Mouse (Mus musculus): Measurements from ENCODE around the gene Steap3.

The Steap3 gene

DNA sequence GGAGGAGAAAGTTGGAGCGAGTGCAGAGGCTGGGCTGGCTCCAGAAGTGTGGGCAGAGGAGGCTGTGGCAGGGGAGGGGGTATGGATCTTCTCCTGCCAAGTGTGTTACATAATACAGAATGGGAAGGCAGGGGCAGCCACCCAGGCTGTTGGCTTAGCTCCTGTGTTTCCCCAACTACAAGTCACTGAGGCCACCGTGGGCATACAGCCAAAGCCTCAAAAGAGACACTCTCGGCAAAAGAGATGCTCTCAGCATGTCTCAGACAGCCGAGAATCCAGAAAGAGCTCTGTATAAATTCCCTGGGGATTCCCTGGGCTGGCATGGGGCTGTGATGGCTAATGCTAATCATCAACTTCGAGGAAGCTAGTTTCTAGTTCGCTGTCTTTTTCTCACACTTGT is 64.9 kb downstream of the Steap3 start:
- in situ Hi-C loops (cut with MboI; ENCODE audit: unreplicated experiment in 2 of 2), result loop anchor here in 1 of 2 experiments (5.0 kb wide), 2 partner anchors 35 to 40 kb away; no protein-coding TSS in a partner anchor

- in situ Hi-C loops (cut with MboI; ENCODE audit: unreplicated experiment in 2 of 2), result loop anchor here in 1 of 2 experiments (5.0 kb wide), 2 partner anchors 33 to 42 kb away; no protein-coding TSS in a partner anchor
Measured at GRCm38 (mm10) chr1:120204834-120205233, 67.7 kb downstream of the Steap3 start.

- in situ Hi-C loops (cut with MboI; ENCODE audit: unreplicated experiment in 2 of 2), result no loop called here
Measured at GRCm38 (mm10) chr1:120203836-120204235, 68.7 kb downstream of the Steap3 start.

DNA sequence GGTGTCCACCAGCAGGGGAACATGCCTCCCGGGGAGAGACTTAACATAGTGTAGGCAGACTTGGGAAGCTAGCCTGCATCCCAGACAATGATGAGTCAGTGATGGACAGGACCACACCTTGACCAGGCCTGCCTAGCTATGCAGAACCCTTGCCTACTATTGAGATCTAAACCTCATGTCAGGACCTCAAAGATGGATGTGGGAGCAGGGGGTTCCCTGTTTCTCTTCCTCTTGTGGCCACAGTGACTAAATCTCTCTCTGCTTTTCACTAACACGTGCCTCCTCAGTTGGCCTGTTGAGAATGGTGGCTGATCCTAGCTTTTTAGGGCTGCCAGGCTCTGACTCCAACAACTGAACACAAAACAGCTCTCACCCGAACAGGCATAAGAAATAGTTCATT is 70.0 kb downstream of the Steap3 start:
- in situ Hi-C loops (cut with MboI; ENCODE audit: unreplicated experiment in 2 of 2), result no loop called here

DNA sequence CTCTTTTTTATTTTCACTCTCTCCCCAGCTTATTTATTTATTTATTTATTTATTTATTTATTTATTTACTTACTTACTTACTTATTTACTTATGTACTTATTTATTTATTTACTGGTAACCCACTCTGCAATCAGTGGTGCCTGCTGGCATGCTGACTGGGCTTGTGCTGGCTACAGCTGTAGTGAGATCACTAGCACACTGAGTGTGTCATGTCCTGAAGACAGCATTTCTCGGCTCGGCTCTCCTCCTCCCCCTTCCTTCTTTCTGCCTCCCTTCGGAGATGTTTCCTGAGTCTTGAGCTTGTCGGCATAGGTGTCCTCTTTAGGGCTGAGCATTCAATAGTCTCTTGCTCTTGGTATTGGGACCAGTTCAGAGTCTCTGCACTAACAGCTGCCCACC is 73.6 kb downstream of the Steap3 start:
- in situ Hi-C loops (cut with MboI; ENCODE audit: unreplicated experiment in 2 of 2), result loop anchor here in 1 of 2 experiments (5.0 kb wide), 1 partner anchor 93 kb away; no protein-coding TSS in a partner anchor

GRCm38 (mm10) chr1:120198151-120198550 is 74.4 kb downstream of the Steap3 start:
- in situ Hi-C loops (cut with MboI; ENCODE audit: unreplicated experiment in 2 of 2), result loop anchor here in 1 of 2 experiments (5.0 kb wide), 1 partner anchor 94 kb away; no protein-coding TSS in a partner anchor

- in situ Hi-C loops (cut with MboI; ENCODE audit: unreplicated experiment in 2 of 2), result loop anchor here in 1 of 2 experiments (5.0 kb wide), 1 partner anchor 95 kb away; no protein-coding TSS in a partner anchor
Measured at GRCm38 (mm10) chr1:120197189-120197588, 75.3 kb downstream of the Steap3 start.

DNA sequence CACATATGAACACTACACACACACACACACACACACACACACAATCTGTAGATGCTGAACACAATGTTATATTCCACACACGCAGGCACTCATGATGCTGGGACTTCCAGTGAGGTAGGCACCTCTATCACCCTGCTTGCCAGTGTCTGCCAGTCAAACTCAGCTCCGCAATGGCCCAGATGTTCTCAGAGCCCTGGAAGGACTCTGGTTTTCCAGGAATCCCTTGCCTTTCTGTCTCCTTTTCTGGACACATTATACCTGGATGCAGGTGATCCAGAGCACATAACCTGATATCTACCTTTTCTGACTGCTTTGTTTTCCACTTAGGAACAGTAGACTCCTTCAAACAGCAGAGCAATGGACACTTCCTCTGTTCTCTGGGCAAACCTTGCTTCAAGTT is 75.8 kb downstream of the Steap3 start:
- in situ Hi-C loops (cut with MboI; ENCODE audit: unreplicated experiment in 2 of 2), result loop anchor here in 1 of 2 experiments (5.0 kb wide), 1 partner anchor 96 kb away; no protein-coding TSS in a partner anchor

DNA sequence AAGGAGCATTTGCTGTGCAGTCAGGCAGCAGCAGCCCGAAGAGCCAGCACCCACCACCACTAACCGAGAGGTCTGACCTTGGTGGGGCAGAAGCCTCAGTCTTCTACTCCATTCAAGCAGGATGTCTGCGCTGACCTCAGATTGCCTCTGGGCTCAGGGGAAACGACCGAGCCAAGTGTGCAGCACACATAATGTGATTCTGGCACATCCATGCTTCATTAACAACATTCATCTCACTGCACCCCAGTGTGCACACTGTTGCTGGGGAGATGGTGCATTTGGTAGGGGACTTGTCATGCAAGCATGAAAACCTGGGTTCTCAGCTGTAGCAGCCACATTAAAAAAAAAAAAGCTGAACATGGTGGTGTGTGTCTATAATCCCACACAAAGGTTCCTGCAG is 76.6 kb downstream of the Steap3 start:
- in situ Hi-C loops (cut with MboI; ENCODE audit: unreplicated experiment in 2 of 2), result loop anchor here in 1 of 2 experiments (5.0 kb wide), 1 partner anchor 96 kb away; no protein-coding TSS in a partner anchor

GRCm38 (mm10) chr1:120193586-120193985 is 78.9 kb downstream of the Steap3 start:
- in situ Hi-C loops (cut with MboI; ENCODE audit: unreplicated experiment in 2 of 2), result no loop called here

- in situ Hi-C loops (cut with MboI; ENCODE audit: unreplicated experiment in 2 of 2), result no loop called here
Measured at GRCm38 (mm10) chr1:120192321-120192720, 80.2 kb downstream of the Steap3 start.

DNA sequence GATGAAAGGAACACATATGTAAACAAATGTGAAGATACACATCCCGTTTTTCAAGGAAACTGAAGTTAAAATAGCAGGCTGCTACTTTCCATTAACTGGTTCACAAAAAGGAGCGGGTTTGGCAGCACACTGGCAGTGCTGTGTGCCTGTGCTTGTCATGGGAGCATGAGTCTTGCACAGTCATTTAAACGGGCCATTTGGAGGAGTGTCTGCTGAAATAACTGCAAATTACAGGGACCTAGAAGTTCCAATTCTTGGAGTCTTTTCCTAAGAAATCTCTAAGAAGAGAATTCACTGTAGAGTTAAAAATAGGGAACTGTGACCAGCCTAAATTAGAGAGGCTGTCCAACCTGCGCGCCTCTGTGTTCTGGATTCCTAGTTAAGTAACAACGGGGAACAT is 81.6 kb downstream of the Steap3 start:
- in situ Hi-C loops (cut with MboI; ENCODE audit: unreplicated experiment in 2 of 2), result no loop called here

- in situ Hi-C loops (cut with MboI; ENCODE audit: unreplicated experiment in 2 of 2), result no loop called here
Measured at GRCm38 (mm10) chr1:120190300-120190699, 82.2 kb downstream of the Steap3 start.

DNA sequence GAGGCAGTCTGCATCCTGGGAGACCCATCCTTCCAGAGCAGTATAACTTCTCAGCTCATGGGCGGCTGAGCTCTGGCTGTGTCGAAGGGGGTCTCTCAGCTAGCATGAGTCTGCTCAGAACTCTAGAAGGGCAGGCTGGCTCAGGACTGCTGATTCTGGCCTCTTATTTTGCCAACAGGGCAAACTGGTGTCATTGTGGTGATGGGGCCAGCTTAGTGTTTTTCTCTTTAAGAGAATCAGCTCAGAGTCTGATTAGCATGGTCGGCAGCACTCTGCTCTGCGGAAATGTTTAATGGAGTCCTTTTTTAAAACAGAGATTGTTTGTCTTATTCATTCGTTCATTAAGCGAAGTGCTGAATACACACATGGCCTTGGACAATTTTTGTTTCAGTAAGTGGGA is 83.3 kb downstream of the Steap3 start:
- in situ Hi-C loops (cut with MboI; ENCODE audit: unreplicated experiment in 2 of 2), result no loop called here

GRCm38 (mm10) chr1:120187059-120187458 is 85.4 kb downstream of the Steap3 start:
- in situ Hi-C loops (cut with MboI; ENCODE audit: unreplicated experiment in 2 of 2), result no loop called here

- in situ Hi-C loops (cut with MboI; ENCODE audit: unreplicated experiment in 2 of 2), result no loop called here
Measured at GRCm38 (mm10) chr1:120186655-120187054, 85.8 kb downstream of the Steap3 start.

GRCm38 (mm10) chr1:120186204-120186603 is 86.3 kb downstream of the Steap3 start:
- in situ Hi-C loops (cut with MboI; ENCODE audit: unreplicated experiment in 2 of 2), result no loop called here

GRCm38 (mm10) chr1:120177141-120177540 is 95.4 kb downstream of the Steap3 start:
- in situ Hi-C loops (cut with MboI; ENCODE audit: unreplicated experiment in 2 of 2), result loop anchor here in 1 of 2 experiments (10.0 kb wide), 1 partner anchor 108 kb away; no protein-coding TSS in a partner anchor

- in situ Hi-C loops (cut with MboI; ENCODE audit: unreplicated experiment in 2 of 2), result loop anchor here in 1 of 2 experiments (10.0 kb wide), 1 partner anchor 108 kb away; no protein-coding TSS in a partner anchor
Measured at GRCm38 (mm10) chr1:120176313-120176712, 96.2 kb downstream of the Steap3 start.

- in situ Hi-C loops (cut with MboI; ENCODE audit: unreplicated experiment in 2 of 2), result loop anchor here (5.0 to 25.0 kb wide), 6 partner anchors 32 to 1262 kb away; partner anchors contain the start of gene Ccdc93 (in 1 of the 2)
Measured at GRCm38 (mm10) chr1:120174991-120175390, 97.5 kb downstream of the Steap3 start.

DNA sequence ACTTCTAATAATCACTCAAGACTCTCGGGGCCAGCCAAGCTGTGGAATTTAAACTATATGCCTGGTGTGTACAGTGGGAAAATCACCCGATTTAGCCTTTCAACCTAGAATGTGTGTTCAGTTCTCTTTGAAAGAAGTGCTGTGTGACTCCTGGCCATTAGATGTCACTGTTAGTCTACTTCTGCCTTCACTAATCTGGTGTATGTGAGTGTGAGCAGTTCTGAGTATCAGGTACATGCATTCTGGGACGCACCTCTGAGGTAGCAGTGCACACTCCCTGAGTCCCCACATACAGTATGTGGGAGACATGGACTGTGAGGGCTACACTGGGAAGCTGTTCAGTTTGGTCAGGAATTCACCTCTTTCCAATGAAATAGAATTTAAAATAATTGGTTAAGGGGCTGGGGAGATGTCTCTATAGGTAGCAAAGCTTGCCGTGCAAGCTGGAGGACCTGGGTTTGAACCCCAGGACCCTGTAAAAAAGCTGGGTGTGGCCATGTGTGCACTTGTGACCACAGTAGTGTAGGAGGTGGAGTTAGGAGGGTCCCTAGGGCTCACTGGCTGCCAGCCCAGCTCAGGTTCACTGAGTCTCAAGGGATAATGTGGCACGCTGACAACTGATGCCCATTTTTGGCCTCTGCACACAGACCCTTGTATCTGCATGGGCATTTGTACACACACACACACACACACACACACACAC is 100.5 kb downstream of the Steap3 start:
- in situ Hi-C loops (cut with MboI; ENCODE audit: unreplicated experiment in 2 of 2), result loop anchor here (5.0 to 25.0 kb wide), 6 partner anchors 35 to 1265 kb away; partner anchors contain the start of gene Ccdc93 (in 1 of the 2)

DNA sequence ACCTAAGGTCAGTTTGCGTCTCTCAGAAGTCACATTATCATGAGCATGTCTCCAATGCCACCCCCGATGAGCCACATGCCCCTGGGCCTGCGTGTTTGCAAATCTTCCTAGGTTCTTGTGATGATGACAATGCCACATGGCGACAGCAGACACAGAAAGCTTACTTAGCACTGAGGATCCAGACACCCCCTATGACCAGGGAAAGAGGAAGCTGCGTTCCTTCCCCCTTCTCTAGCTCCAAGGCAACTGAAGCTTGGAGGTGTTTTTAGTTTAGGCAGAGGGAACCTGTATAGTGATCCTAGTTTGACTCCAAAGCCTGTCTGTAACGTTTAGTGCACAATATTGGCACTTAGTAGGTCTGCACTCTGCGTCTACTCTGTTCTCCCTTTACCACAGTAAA is 102.2 kb downstream of the Steap3 start:
- in situ Hi-C loops (cut with MboI; ENCODE audit: unreplicated experiment in 2 of 2), result loop anchor here (5.0 to 25.0 kb wide), 6 partner anchors 37 to 1267 kb away; partner anchors contain the start of gene Ccdc93 (in 1 of the 2)

Data from v-Abl transformed pro-B cells (cell line).